Mouse (Mus musculus) T-cell, adult 66 days (primary cell): ENCODE data around the gene Slc16a12. TPM values are rescaled to one million over a fixed set of nuclear protein-coding genes. Genes with fewer than 3 reads are reported as not detected.

Experiments used
- total RNA-seq, 2 experiments: library from RNA; stranded (reverse); gene quantifications; 3 replicates in 1 of 2; 4 replicates in 1 of 2; pipeline ENCODE4 v1.2.4; 2023

Slc16a12 gene
- total RNA-seq = not detected

GRCm38 (mm10) chr19:34746688-34747504, at the start of gene Slc16a12:
TSS of gene Slc16a12 (minus strand) at chr19:34747289.

GRCm38 (mm10) chr19:34640623-34641022, 106.5 kb downstream of the Slc16a12 start, which contains the start of the genes Ifit1bl2 and Ifit1:
TSS of gene Ifit1bl2 (minus strand) at chr19:34640743.
TSS of gene Ifit1 (plus strand) at chr19:34640871.

Other genes starting within 250 kb of the Slc16a12 start
- 10 to 100 TPM; 63.1 to 67.9 TPM for gene Lipa, start 219.8 kb downstream of the Slc16a12 start, total RNA-seq
- gene Ifit2, start 196.6 kb downstream of the Slc16a12 start, total RNA-seq = 10 to 100 TPM; 19.0 to 19.9 TPM
- 10 to 100 TPM; 10.3 to 15.4 TPM for gene Ifit3, start 163.8 kb downstream of the Slc16a12 start, total RNA-seq
- 10 to 100 TPM; 13.0 to 16.2 TPM for gene Ifit1bl1, start 145.3 kb downstream of the Slc16a12 start, total RNA-seq
- gene Ifit3b, start 139.3 kb downstream of the Slc16a12 start, total RNA-seq = 1 to 10 TPM; 3.1 to 4.2 TPM
- gene Ifit1bl2, start 106.5 kb downstream of the Slc16a12 start, total RNA-seq = under 1 TPM in 1 of 2 experiments, not detected in 1; 0.21 TPM
- gene Ifit1, start 106.4 kb downstream of the Slc16a12 start, total RNA-seq = 10 to 100 TPM; 11.7 to 19.1 TPM
- 1 to 10 TPM; 3.7 to 4.6 TPM for gene Pank1, start 132.2 kb upstream of the Slc16a12 start, total RNA-seq
- 10 to 100 TPM; 12.1 to 18.1 TPM for gene Kif20b, start 175.1 kb upstream of the Slc16a12 start, total RNA-seq